In the genomic region with DNA sequence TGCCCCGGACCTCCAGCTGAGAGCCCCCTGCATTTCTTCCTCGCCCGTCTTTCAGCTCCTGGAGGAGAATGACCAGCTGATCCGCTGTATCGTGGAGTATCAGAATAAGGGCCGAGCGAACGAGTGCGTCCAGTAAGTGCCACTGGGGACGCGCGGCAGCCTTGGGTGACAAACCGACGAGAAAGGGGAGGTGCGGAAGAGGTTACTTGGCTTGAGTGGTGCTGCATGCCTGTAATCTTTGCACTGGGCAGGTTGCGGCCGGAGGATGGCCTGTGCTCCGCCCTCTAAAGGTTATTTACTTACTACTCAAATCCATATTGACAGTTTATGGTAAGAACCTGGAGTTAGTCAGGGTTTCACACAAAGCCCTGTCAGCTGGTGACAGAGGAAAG, we compare ENCODE assay signal across 8 mouse cellular contexts. TPM values are rescaled to one million over a fixed set of nuclear protein-coding genes. Genes with fewer than 3 reads are reported as not detected.
DNase-seq lines count a peak whose midpoint lies in the region; ATAC-seq and TF ChIP-seq lines count a peak whose summit lies in the region.

No protein-coding gene starts in this region.

- WGBS in thymus, adult 2 months, result under 1% methylated on average over 18 of the region's 18 CpGs
- WGBS in hindbrain, postnatal 0 days, result under 1% methylated on average over 18 of the region's 18 CpGs

- H3K27me3 ChIP-seq in thymus, adult 2 months (ENCODE audit: control insufficient read depth, insufficient read depth, low read length), result no peaks in the 10 kb centered on the region
- H3K27me3 ChIP-seq in hindbrain, postnatal 0 days (ENCODE audit: insufficient read depth, low read length), result no peaks in the 10 kb centered on the region

- H3K9me3 ChIP-seq in hindbrain, postnatal 0 days (ENCODE audit: low read length), result no peaks in the 10 kb centered on the region

- H3K4me2 ChIP-seq in hindbrain, postnatal 0 days (ENCODE audit: low read depth, low read length), result peak overlapping the region; percentile 85

- H3K27ac ChIP-seq in thymus, adult 2 months (ENCODE audit: control insufficient read depth, insufficient read depth, low read length), result no peak overlapping the region
- H3K27ac ChIP-seq in hindbrain, postnatal 0 days, result peak overlapping the region; percentile 96

- peaks cover 7% of the 10 kb centered on the region for H3K36me3 ChIP-seq in thymus, adult 2 months (ENCODE audit: control insufficient read depth, insufficient read depth, low read length)
- H3K36me3 ChIP-seq in hindbrain, postnatal 0 days (ENCODE audit: insufficient read depth, low read length), result peaks cover 11% of the 10 kb centered on the region

- no peak for TF ChIP-seq POLR2A in thymus, adult 2 months (IDR thresholded peaks at IDR 0.05; ENCODE audit: control insufficient read depth, extremely low read depth, insufficient read depth, low read length, poor library complexity)

- H3K4me1 ChIP-seq in thymus, adult 2 months (replicated peaks; ENCODE audit: control insufficient read depth, insufficient read depth, low read length), result peaks cover 10% of the 10 kb centered on the region
- peaks cover 8% of the 10 kb centered on the region for H3K4me1 ChIP-seq in hindbrain, postnatal 0 days (ENCODE audit: insufficient read depth, low read length)

- H3K9ac ChIP-seq in hindbrain, postnatal 0 days (replicated peaks; ENCODE audit: low read length), result peak overlapping the region; percentile 96

- DNase-seq in adrenal gland, adult 8-10 months, result peak; percentile 59
- DNase-seq in adrenal gland, postnatal 10 days, result no peak
- DNase-seq in thymus, adult 2 months, result no peak
- no peak for DNase-seq in thymus, postnatal 0 days (ENCODE audit: low spot score)
- no peak for DNase-seq in hindbrain, postnatal 0 days (ENCODE audit: low spot score)
- DNase-seq in lung, postnatal 36 days, result peak; percentile 51
- DNase-seq in ovary, postnatal 10 days (ENCODE audit: low spot score), result no peak
- no peak for DNase-seq in adrenal gland, adult (ENCODE audit: inconsistent age in 2 of 2, low spot score in 1 of 2)

- TF ChIP-seq CTCF in thymus, adult 2 months (IDR thresholded peaks at IDR 0.05; ENCODE audit: borderline replicate concordance, control insufficient read depth, extremely low read depth, insufficient read depth, low read length, poor library complexity), result no peak
- TF ChIP-seq CTCF in hindbrain, postnatal 0 days (IDR thresholded peaks at IDR 0.05; ENCODE audit: low read depth), result peak; percentile 21; the same call in 1 of the 2 replicates

- peak overlapping the region; percentile 90 for H3K4me3 ChIP-seq in thymus, adult 2 months (ENCODE audit: control insufficient read depth, insufficient read depth, low read length)
- peak overlapping the region; percentile 96 for H3K4me3 ChIP-seq in hindbrain, postnatal 0 days (ENCODE audit: low read length)

- ATAC-seq in hindbrain, postnatal 0 days, result peak; percentile 20; the same call in 1 of the 2 replicates

RNA-seq across cellular contexts. Expression of a gene that starts 0.5 kb away (rescaled TPM):
- 10 to 100 TPM; 32.9 to 48.3 (median 40.6) TPM for total RNA-seq in adrenal gland, adult 8-10 months (2022)
- 10 to 100 TPM; 51.5 to 60.9 TPM for total RNA-seq in adrenal gland, postnatal 10 days (2021)
- polyA plus RNA-seq in thymus, adult 2 months (2012; rRNA removed), result 18.2 and 28.4 TPM in 2 replicates
- polyA plus RNA-seq in thymus, postnatal 0 days (2015; fragmentation: Nextera tagmentation; extraction: Ambion mirVana), result 127 and 128 TPM in 2 replicates
- total RNA-seq in hindbrain, postnatal 0 days (2014; rRNA removed), result 62.4 and 62.6 TPM in 2 replicates
- 231 and 246 TPM in 2 replicates for polyA plus RNA-seq in hindbrain, postnatal 0 days (2015; fragmentation: Nextera tagmentation; extraction: Ambion mirVana)

RNA-seq across cellular contexts. Expression of a gene that starts 5.3 kb away (rescaled TPM):
- total RNA-seq in adrenal gland, adult 8-10 months (2022), result 1 to 10 TPM; 6.4 to 8.3 (median 7.2) TPM
- 1 to 10 TPM; 5.4 to 5.8 TPM for total RNA-seq in adrenal gland, postnatal 10 days (2021)
- 43.6 and 49.2 TPM in 2 replicates for polyA plus RNA-seq in thymus, adult 2 months (2012; rRNA removed)
- polyA plus RNA-seq in thymus, postnatal 0 days (2015; fragmentation: Nextera tagmentation; extraction: Ambion mirVana), result 18.8 and 21.5 TPM in 2 replicates
- total RNA-seq in hindbrain, postnatal 0 days (2014; rRNA removed), result 19.0 and 25.2 TPM in 2 replicates
- 26.2 and 28.6 TPM in 2 replicates for polyA plus RNA-seq in hindbrain, postnatal 0 days (2015; fragmentation: Nextera tagmentation; extraction: Ambion mirVana)

RNA-seq across cellular contexts. Expression of a gene that starts 8.4 kb away (rescaled TPM):
- total RNA-seq in adrenal gland, adult 8-10 months (2022), result 100 to 1,000 TPM in 2 of 4 experiments, 10 to 100 TPM in 2; 57.2 to 146 (median 91.1) TPM
- total RNA-seq in adrenal gland, postnatal 10 days (2021), result 10 to 100 TPM; 55.1 to 98.4 TPM
- 93.3 and 95.4 TPM in 2 replicates for polyA plus RNA-seq in thymus, adult 2 months (2012; rRNA removed)
- 71.0 and 83.5 TPM in 2 replicates for polyA plus RNA-seq in thymus, postnatal 0 days (2015; fragmentation: Nextera tagmentation; extraction: Ambion mirVana)
- total RNA-seq in hindbrain, postnatal 0 days (2014; rRNA removed), result 68.7 and 76.6 TPM in 2 replicates
- 47.1 and 50.4 TPM in 2 replicates for polyA plus RNA-seq in hindbrain, postnatal 0 days (2015; fragmentation: Nextera tagmentation; extraction: Ambion mirVana)

RNA-seq across cellular contexts. Expression of a gene that starts 48.5 kb away (rescaled TPM):
- 10 to 100 TPM; 39.3 to 64.2 (median 52.9) TPM for total RNA-seq in adrenal gland, adult 8-10 months (2022)
- total RNA-seq in adrenal gland, postnatal 10 days (2021), result 10 to 100 TPM; 41.2 to 50.8 TPM
- polyA plus RNA-seq in thymus, adult 2 months (2012; rRNA removed), result 6.9 and 12.2 TPM in 2 replicates
- 1.9 and 2.4 TPM in 2 replicates for polyA plus RNA-seq in thymus, postnatal 0 days (2015; fragmentation: Nextera tagmentation; extraction: Ambion mirVana)
- total RNA-seq in hindbrain, postnatal 0 days (2014; rRNA removed), result 62.3 and 70.1 TPM in 2 replicates
- polyA plus RNA-seq in hindbrain, postnatal 0 days (2015; fragmentation: Nextera tagmentation; extraction: Ambion mirVana), result 23.6 and 25.5 TPM in 2 replicates

Comparison
In these comparisons a context has a peak if more than half of its experiments do, and no peak if none do; other contexts are left out.
1. DNase-seq: peak in adrenal gland, adult 8-10 months (single experiment) and lung, postnatal 36 days (single experiment); none in adrenal gland, postnatal 10 days (single experiment), thymus, adult 2 months (single experiment), thymus, postnatal 0 days (single experiment), hindbrain, postnatal 0 days (single experiment), ovary, postnatal 10 days (single experiment) and adrenal gland, adult (0 of 2).